Mouse (Mus musculus) left cerebral cortex, adult 9 months (tissue): ENCODE data around the gene Foxp1.

Source experiments
- DNase-seq, 2 experiments: peaks; one replicate each; pipeline ENCODE4 v3.0.0; 2022; ENCODE audit warnings: low spot score in 2 of 2

Gene Foxp1

DNA sequence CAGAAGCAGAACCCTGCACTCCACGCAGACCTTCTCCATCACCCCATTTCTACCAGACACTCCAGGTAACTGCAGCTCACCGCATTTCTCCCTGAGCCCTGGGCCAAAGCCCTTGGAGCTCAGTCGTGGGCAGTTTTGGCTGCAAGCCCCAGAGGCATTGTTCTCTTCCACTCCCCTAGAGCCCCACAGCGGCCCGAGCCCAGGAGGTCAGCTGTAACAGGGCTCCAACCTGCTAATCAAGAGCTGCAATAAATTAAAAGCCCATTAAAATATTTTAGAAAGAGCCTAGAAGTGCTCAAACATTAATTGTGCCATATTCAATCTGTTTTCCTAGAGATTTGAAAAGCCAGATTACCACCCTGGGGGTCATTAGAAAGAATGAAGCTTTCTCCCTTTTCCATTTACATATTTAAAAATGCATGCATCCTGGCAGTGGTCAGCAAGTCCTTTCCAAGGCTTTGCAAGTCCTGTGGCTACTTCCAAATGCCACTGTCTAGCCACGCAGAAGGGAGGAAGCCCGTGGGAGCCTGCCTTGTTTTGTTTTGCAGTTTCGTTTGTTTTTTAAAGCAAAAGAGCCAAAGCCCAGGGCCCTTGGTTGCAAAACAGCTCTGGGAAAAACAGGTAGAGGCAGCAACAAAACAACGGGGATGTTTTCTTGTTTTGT, 83.2 kb downstream of the Foxp1 start:
- DNase-seq, result no peak

DNA sequence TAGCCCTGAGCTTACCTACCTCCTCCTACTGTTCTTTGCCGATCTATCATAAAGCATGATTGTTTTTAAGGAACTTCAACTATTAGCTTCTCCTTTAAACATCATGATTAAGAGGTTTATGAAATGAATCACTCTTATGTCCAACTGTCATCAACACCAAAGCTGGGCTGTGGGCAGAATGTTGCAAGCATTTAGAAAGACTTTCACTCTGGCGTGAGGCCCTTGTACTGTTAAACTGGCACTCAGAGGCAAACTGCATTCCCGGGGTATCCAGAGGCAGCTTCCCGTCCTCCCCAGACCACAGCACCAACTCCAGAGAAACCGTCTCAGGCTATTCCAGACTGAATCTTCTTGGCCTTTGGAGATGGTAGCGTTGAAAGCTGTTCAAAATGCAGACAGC, 86.2 kb downstream of the Foxp1 start:
- DNase-seq, result no peak

GRCm38 (mm10) chr6:99435140-99435539, 87.4 kb downstream of the Foxp1 start:
- DNase-seq, result no peak

DNA sequence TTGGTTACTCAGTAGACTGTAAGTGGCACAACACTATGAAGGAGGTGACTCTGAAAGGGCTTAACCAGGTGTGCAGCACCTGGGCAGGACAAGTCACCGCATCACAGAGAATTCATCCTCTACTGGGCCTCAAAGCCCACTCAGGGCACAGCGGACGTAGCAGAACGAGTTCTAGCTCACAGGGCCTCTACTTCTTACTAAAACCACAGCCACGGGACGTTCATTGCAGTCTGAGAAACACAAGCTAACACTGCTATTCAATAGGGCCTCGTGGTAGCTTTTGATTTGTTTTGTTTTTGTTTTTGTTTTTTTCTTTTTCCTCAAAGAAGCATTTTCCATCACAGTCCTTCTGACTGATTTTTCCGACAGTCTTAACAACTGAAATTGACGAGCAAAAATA, 89.5 kb downstream of the Foxp1 start:
- DNase-seq, result no peak

DNA sequence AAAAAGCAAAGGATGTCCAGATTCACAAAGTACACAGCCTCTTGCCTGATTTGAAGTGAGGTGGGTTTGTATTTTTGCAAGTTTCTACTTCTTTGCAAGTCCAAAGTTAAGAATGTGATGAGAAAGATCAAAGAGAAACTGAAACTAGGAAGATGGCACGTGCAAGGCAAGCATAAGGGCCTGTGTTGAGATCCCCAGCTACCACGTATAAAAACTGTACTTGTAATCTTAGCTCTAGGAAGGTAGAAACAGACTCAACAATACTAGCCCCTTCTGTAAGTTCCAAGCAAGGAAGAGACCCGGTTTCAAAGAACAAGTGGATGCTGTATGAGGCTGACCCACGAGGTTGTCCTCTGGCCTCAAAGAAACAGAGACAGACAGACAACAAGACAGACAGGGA, 90.6 kb downstream of the Foxp1 start:
- DNase-seq, result no peak

DNA sequence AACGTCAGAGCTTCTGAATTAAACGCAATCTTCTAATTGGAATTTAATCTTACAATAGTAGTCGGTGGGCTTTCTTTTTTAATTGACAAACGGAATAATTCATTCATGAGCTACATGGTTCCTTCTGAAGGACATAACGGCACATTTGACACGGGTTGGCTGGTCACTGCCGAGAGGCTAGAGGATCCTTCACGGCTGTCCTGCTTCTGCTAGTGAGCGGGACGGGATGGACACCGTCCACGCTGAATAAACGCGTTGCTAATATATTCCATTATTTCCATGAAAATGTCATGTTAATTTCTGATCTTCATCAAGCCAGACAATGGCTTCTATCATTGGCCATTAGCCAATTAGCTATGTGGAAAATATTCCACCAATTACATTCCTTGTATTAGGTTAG, 92.0 kb downstream of the Foxp1 start:
- DNase-seq, result no peak

DNA sequence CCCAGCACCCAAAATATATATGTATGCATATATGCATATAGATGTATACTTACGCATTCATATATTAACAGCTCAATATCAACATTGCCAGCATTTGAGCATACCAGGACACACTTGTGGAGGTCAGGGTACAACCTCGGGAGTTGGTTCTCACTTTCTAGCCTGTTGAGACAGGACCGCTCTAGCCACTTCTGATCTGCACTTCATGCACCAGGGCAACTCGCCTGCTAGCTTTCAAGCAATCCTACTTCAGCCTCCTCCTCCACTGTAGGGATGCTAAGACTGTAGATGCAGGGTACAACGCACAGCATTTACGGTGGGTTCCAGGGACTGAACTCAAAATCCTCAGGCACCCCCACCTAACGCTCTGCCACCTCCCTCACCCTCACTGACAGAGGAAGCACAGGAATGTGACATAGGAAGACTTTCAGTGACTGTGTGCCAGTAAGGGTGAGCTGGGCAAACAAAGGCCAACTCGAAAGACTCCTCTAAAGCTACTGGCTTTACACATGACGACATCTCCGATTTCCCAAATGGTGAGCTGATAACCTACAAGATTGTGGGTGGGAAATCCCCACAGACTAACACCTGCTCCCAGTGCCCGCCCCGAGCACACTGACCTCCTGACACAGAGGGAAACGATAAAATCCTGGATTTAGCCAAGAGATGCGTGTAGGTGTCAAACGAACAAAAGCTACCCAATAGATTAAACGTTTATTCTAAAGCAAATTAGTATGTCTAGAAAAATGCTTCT, 93.0 kb downstream of the Foxp1 start:
- no peak for DNase-seq

GRCm38 (mm10) chr6:99428961-99429360, 93.6 kb downstream of the Foxp1 start:
- no peak for DNase-seq

- no peak for DNase-seq
Measured at GRCm38 (mm10) chr6:99427301-99427700, 95.2 kb downstream of the Foxp1 start.

GRCm38 (mm10) chr6:99425044-99425443, 97.5 kb downstream of the Foxp1 start:
- no peak for DNase-seq

- no peak for DNase-seq
Measured at GRCm38 (mm10) chr6:99420666-99421065, 101.9 kb downstream of the Foxp1 start.

GRCm38 (mm10) chr6:99412598-99412997, 109.9 kb downstream of the Foxp1 start:
- no peak for DNase-seq

GRCm38 (mm10) chr6:99409602-99410001, 112.9 kb downstream of the Foxp1 start:
- DNase-seq, result no peak

- no peak for DNase-seq
Measured at GRCm38 (mm10) chr6:99408880-99409279, 113.6 kb downstream of the Foxp1 start.

- no peak for DNase-seq
Measured at GRCm38 (mm10) chr6:99403755-99404390, 118.6 kb downstream of the Foxp1 start.

- no peak for DNase-seq
Measured at GRCm38 (mm10) chr6:99402941-99403340, 119.6 kb downstream of the Foxp1 start.

DNA sequence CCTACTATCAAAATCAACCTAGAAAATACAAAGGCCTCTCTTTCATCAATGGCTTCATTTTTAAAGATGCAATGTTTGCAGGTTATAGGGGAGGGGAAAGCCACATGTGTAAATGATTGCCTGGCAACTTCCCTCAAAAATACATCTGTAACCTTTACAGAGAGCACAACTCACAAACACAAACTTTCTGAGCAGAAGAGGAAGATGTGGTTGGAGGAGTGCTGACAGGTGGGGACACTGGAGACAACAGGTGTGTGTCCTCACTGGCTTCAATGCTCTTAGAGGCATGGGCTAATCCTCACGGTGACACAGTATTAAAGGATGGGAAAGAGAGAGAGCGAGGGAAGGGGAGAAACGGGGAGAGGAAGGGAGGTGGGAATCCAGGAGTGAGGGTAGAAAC, 120.2 kb downstream of the Foxp1 start:
- DNase-seq, result no peak

- no peak for DNase-seq
Measured at GRCm38 (mm10) chr6:99401801-99402200, 120.7 kb downstream of the Foxp1 start.

GRCm38 (mm10) chr6:99401211-99401610, 121.3 kb downstream of the Foxp1 start:
- no peak for DNase-seq

DNA sequence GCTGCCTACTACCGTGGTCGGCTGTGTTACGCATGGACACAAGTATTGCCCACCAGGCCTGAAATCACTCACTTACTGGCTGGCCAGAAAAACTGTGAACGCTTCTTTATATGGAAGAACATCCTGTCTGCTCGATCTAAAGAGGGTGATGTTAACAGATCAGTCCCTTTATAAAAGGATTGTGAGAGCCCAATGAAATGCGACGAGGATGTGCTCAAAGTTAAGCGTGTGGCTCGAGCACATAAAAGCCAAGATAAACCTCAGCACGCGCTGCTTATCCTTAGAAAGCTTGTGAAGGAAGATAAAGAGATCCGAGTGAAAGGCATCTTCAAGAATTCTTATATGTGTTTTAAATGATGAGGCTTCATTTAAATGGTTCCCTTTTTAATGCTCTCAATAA, 126.8 kb downstream of the Foxp1 start:
- DNase-seq, result no peak

DNA sequence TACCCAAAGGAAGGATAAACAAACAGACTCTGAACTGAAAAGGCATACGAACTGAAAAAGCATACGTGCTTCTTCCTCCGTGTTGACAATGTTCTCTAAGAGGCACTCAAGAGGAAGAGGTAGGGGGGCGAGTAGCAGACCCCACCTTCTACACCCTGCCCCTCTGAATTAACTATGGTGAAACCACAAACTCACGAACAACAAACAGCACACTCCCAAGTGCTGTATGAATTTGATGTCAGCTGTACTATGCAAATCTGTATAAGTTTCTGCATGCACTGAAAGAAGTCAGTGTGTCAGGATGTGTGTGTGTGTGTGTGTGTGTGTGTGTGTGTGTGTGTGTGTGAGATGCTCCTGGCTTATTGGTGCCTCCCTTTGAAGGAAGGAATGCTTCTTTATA, 127.7 kb downstream of the Foxp1 start:
- no peak for DNase-seq

DNA sequence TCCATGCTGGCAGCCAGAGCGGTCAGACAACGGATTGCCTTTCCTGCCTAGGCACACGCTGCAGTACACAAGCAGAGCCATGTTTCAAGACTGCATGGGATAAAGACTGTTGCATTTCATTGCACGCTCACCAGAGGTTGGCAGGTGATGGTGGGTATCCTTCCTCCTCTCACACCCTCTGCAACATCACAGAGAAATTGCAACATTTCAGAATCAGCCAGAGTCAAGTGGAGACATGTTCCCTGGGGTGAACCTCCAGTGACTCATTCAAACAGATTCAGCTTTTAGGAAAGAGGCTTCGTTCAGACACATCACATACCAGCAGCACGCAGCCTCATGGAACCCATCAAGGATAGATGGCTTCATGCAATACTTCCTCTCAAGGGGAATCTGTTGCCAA, 130.0 kb downstream of the Foxp1 start:
- no peak for DNase-seq
